Mouse (Mus musculus): ENCODE data around the gene Ccdc158.

DNA sequence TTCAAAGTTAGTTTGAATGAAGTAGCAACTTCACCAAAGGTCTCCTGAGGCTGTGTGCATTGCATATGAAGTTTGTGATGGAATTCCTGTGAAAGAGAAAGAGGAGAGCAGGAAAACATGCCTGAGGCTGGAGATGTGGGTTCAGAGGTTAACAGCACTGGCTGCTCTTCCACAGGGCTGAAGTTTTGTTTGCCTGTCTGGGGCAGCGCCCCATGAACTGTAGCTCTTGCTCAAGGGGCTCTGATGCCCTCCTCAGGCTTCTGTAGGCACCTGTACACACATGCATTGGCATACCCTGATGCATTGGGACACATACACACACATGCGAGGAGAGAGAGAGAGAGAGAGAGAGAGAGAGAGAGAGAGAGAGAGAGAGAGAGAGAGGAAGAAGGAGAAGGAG lies 40.8 kb upstream of the Ccdc158 start:
- no peak for TF ChIP-seq CTCF (IDR thresholded peaks at IDR 0.05; ENCODE audit: low read depth)
- TF ChIP-seq EP300 (IDR thresholded peaks at IDR 0.05; ENCODE audit: low read depth), result no peak
